Mouse (Mus musculus): ENCODE data around the gene Glce.

GRCm38 (mm10) chr9:62152506-62152905 lies 30.1 kb upstream of the Glce start:
- TF ChIP-seq POLR2A (IDR thresholded peaks at IDR 0.05; ENCODE audit: extremely low read depth, insufficient read depth, low read length) = no peak
- no peak for TF ChIP-seq CTCF (IDR thresholded peaks at IDR 0.05; ENCODE audit: low read depth, low read length)
